Mouse (Mus musculus) MN1 (cell line): ENCODE results near the gene Gm45837.
"Not testable (repeated sequence)": the region's sequence is repeated elsewhere in the genome, so short reads cannot be mapped to it uniquely, and the experiment has no call there.

Source experiments
- DNase-seq: peaks from one replicate; pipeline ENCODE4 v3.0.0-alpha.2; 2016; ENCODE audit warnings: low spot score

The Gm45837 gene

GRCm38 (mm10) chr7:101550686-101551485, 140.2 kb downstream of the Gm45837 start:
- no peak for DNase-seq

DNA sequence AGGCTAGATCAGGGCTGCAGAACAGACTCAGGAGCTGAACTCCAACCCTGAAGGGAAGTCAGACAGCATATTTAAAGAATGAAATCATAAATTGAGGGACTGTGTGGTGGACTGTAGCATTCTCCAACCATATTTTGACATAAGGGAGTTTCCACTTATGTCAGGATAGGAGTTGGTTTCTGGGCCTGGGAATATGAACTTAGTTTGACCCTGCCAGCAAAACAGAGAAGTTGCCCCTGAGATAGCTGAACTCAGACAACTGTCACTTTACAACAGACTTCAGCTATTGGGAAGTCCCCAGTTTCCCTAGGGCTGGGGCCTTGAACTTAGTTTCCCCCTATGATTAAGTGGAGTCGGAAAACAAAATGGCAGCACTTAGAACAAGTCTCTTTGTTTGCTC, 140.8 kb downstream of the Gm45837 start:
- DNase-seq = no peak

- not testable (repeated sequence) for DNase-seq
Observed at GRCm38 (mm10) chr7:101555473-101555872, 144.8 kb downstream of the Gm45837 start.

GRCm38 (mm10) chr7:101557391-101557790, 146.7 kb downstream of the Gm45837 start:
- no peak for DNase-seq

GRCm38 (mm10) chr7:101559393-101559792, 148.7 kb downstream of the Gm45837 start:
- not testable (repeated sequence) for DNase-seq
